14 mouse cellular contexts compared by ENCODE assay signal in genomic region chr1:127267985-127268384, GRCm38 (mm10).
"Had no signal": no experiment of that assay in that cellular context is flagged by ENCODE, and none has a peak within 500 bp of the region (broad histone marks: within the 10 kb centered on the region; RNA-seq: fewer than 3 reads in every experiment).

No protein-coding gene starts in this region.

- H3K4me2 ChIP-seq: intestine, embryonic 15.5 days; liver, embryonic 11.5 days; liver, embryonic 15.5 days; midbrain, embryonic 11.5 days; midbrain, embryonic 15.5 days had no signal

- H3K36me3 ChIP-seq: intestine, embryonic 15.5 days; limb, embryonic 10.5 days; liver, embryonic 15.5 days; midbrain, embryonic 15.5 days had no signal

- H3K9me3 ChIP-seq: intestine, embryonic 15.5 days; limb, embryonic 10.5 days; liver, embryonic 15.5 days; midbrain, embryonic 15.5 days had no signal

- H3K27ac ChIP-seq: intestine, embryonic 15.5 days; kidney, postnatal 0 days; limb, embryonic 10.5 days; liver, embryonic 15.5 days; midbrain, embryonic 15.5 days had no signal

- ATAC-seq: intestine, embryonic 15.5 days; midbrain, embryonic 15.5 days had no signal

- H3K4me1 ChIP-seq: limb, embryonic 10.5 days; liver, embryonic 15.5 days had no signal

- H3K4me3 ChIP-seq: intestine, embryonic 15.5 days; limb, embryonic 10.5 days; liver, embryonic 15.5 days; midbrain, embryonic 15.5 days had no signal

- H3K27me3 ChIP-seq: intestine, embryonic 15.5 days; liver, embryonic 15.5 days; midbrain, embryonic 15.5 days had no signal

- H3K9ac ChIP-seq: intestine, embryonic 15.5 days; liver, embryonic 15.5 days; midbrain, embryonic 15.5 days had no signal

- DNase-seq: kidney, adult 8-10 months; kidney, postnatal 36 days; lung, adult 2 months; lung, postnatal 10 days; lung, postnatal 4 days; right cerebral cortex, postnatal 25 days; thymus, postnatal 36 days had no signal
